Mouse (Mus musculus) heart, adult 2 months (tissue): ENCODE results near the gene 4931406P16Rik. TPM values are rescaled to one million over a fixed set of nuclear protein-coding genes. Genes with fewer than 3 reads are reported as not detected.

Experiments
- DNase-seq, 2 experiments: peaks; one replicate each; pipeline ENCODE4 v3.0.0; 2021
- H3K27ac ChIP-seq: fragments of 200-600 bp; 2 replicates; pipeline ENCODE4 v1.8.1; 2022
- H3K27me3 ChIP-seq: fragments of 200-500 bp; 2 replicates; pipeline ENCODE4 v1.6.1; 2012; ENCODE audit warnings: mild to moderate bottlenecking, low read length, inconsistent platforms, mixed read lengths; ENCODE audit not compliant: control insufficient read depth, insufficient read depth
- H3K36me3 ChIP-seq: fragments of 200-500 bp; 2 replicates; pipeline ENCODE4 v1.6.1; 2012; ENCODE audit warnings: low read length, inconsistent platforms; ENCODE audit not compliant: control insufficient read depth, insufficient read depth
- H3K4me1 ChIP-seq: fragments of 200-500 bp; 2 replicates; pipeline ENCODE4 v1.6.1; 2011; ENCODE audit warnings: low read length; ENCODE audit not compliant: control insufficient read depth, insufficient read depth
- H3K4me3 ChIP-seq: fragments of 200-600 bp; 2 replicates; pipeline ENCODE4 v1.8.1; 2022
- H3K79me2 ChIP-seq: fragments of 200-500 bp; replicated peaks from 2 replicates; pipeline ENCODE4 v1.6.1; 2012; ENCODE audit warnings: mild to moderate bottlenecking, inconsistent platforms, low read length, moderate library complexity, mixed read lengths; ENCODE audit not compliant: control insufficient read depth, insufficient read depth
- H3K9ac ChIP-seq: fragments of 200-500 bp; 2 replicates; pipeline ENCODE4 v1.6.1; 2012; ENCODE audit warnings: low read depth, mild to moderate bottlenecking, control low read depth, inconsistent platforms, low read length, mixed read lengths
- CTCF ChIP-seq: fragments of 200-600 bp; IDR thresholded peaks from 2 replicates; pipeline ENCODE4 v1.8.1; 2022; ENCODE audit warnings: antibody characterized with exemption, mild to moderate bottlenecking, moderate library complexity
- EP300 ChIP-seq: fragments of 200-500 bp; IDR thresholded peaks from 2 replicates; pipeline ENCODE4 v1.6.1; 2011; ENCODE audit warnings: low read depth, low read length, control low read depth; ENCODE audit not compliant: insufficient read depth
- POLR2A ChIP-seq: fragments of 200-500 bp; IDR thresholded peaks from 2 replicates; pipeline ENCODE4 v1.6.1; 2011; ENCODE audit warnings: mild to moderate bottlenecking, low read depth, low read length, control low read depth; ENCODE audit not compliant: insufficient read depth
- WGBS: fragments of 180-500 bp; shearing (Covaris S2); methylation state at CpG from one replicate; pipeline ENCODE4 v1.1.7; 2018; 5-methylcytosine and 5-hydroxymethylcytosine counted together
- intact Hi-C: fragments of 180-260 bp; cut with DNase I; formaldehyde crosslinking; loops from one replicate; pipeline ENCODE4 v1.15.1; 2025
- polyA plus RNA-seq: library from polyadenylated mRNA; depleted of rRNA; stranded (reverse); fragments of >200 nt; gene quantifications from 2 replicates; pipeline ENCODE4 v1.2.3, GENCODE M21; 2012
- total RNA-seq, 2 experiments: library from RNA; stranded (reverse); gene quantifications; 2 replicates each; pipeline ENCODE4 v1.2.3; 2021

4931406P16Rik gene
- total and polyA plus RNA-seq, 3 experiments, result 24.9 to 44.1 (median 40.7) TPM

GRCm38 (mm10) chr7:34229691-34230111, 83.7 kb downstream of the 4931406P16Rik start:
- intact Hi-C loops, result loop anchor here (2.0 kb wide), 1 partner anchor 33 kb away; the partner anchor contains the start of gene Pdcd2l
- peaks cover 11% of the 10 kb centered on the region for H3K36me3 ChIP-seq

DNA sequence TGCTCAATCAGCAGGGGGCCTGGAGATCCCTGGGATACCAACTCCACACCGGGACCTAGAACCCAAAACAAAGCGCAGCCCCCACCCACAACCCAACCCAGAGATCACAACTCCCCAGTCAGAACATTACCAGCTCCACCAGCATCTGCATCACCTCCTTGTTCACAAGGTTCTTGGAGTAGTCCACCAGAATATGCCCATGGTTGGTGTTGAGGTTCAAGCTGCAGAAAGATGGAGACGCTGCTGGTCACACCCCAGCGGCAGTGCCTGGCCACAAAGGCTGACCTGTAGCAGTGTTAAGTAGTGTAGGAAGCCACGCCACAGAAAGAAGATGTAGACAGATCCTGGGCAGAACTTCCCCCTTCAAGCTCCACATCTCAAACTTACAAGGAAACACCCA, 84.2 kb downstream of the 4931406P16Rik start:
- Histone ChIP-seq H3K4me1 (peaks cover 16% of the 10 kb centered on the region), H3K9ac (peak overlapping the region; percentile 69), H3K36me3 (peaks cover 11% of the 10 kb centered on the region), H3K27me3 (no peaks in the 10 kb centered on the region), H3K27ac (peak overlapping the region; percentile 94), H3K79me2 (no peaks in the 10 kb centered on the region; the same call in 1 of the 2 replicates), H3K4me3 (peak overlapping the region; percentile 90)
- DNase-seq, result peak in 1 of 2 experiments; percentile 33
- 13% methylated on average over 5 of the region's 5 CpGs for WGBS
- TF ChIP-seq EP300 (no peak), POLR2A (no peak), CTCF (no peak)
- intact Hi-C loops, result no loop called here

More at GRCm38 (mm10) chr7:34229691-34230111, 83.7 kb downstream of the 4931406P16Rik start:
- no peaks in the 10 kb centered on the region; the same call in 1 of the 2 replicates for H3K79me2 ChIP-seq
- H3K27ac ChIP-seq, result peak overlapping the region; percentile 94
- DNase-seq, result peak; percentile 62 to 75
- peaks cover 16% of the 10 kb centered on the region for H3K4me1 ChIP-seq
- H3K4me3 ChIP-seq, result peak overlapping the region; percentile 90
- peak overlapping the region; percentile 69 for H3K9ac ChIP-seq
- no peaks in the 10 kb centered on the region for H3K27me3 ChIP-seq
- no peak for TF ChIP-seq POLR2A
- TF ChIP-seq CTCF, result no peak
- TF ChIP-seq EP300, result no peak
- under 1% methylated on average over 19 of the region's 19 CpGs for whole genome bisulfite sequencing

GRCm38 (mm10) chr7:34228641-34229040, 84.7 kb downstream of the 4931406P16Rik start:
- peaks cover 11% of the 10 kb centered on the region for H3K36me3 ChIP-seq
- H3K4me3 ChIP-seq, result no peak overlapping the region
- H3K9ac ChIP-seq, result peak overlapping the region; percentile 12
- H3K79me2 ChIP-seq, result no peaks in the 10 kb centered on the region; the same call in 1 of the 2 replicates
- no peak overlapping the region for H3K27ac ChIP-seq
- 15% methylated on average over 8 of the region's 9 CpGs for WGBS
- no peaks in the 10 kb centered on the region for H3K27me3 ChIP-seq
- intact Hi-C loops, result no loop called here
- H3K4me1 ChIP-seq, result peaks cover 16% of the 10 kb centered on the region
- peak in 1 of 2 experiments; percentile 31 for DNase-seq
- TF ChIP-seq EP300, result no peak
- no peak for TF ChIP-seq POLR2A
- no peak for TF ChIP-seq CTCF

GRCm38 (mm10) chr7:34226846-34227245, 86.5 kb downstream of the 4931406P16Rik start:
- WGBS, result 82% methylated on average over 12 of the region's 12 CpGs
- no peak overlapping the region for H3K4me3 ChIP-seq
- H3K9ac ChIP-seq, result no peak overlapping the region
- DNase-seq, result no peak
- H3K27me3 ChIP-seq, result no peaks in the 10 kb centered on the region
- H3K27ac ChIP-seq, result no peak overlapping the region
- H3K79me2 ChIP-seq, result no peaks in the 10 kb centered on the region; the same call in 1 of the 2 replicates
- TF ChIP-seq POLR2A (no peak), EP300 (no peak), CTCF (peak; percentile 28)
- intact Hi-C loops, result no loop called here
- H3K4me1 ChIP-seq, result peaks cover 11% of the 10 kb centered on the region
- H3K36me3 ChIP-seq, result peaks cover 11% of the 10 kb centered on the region

DNA sequence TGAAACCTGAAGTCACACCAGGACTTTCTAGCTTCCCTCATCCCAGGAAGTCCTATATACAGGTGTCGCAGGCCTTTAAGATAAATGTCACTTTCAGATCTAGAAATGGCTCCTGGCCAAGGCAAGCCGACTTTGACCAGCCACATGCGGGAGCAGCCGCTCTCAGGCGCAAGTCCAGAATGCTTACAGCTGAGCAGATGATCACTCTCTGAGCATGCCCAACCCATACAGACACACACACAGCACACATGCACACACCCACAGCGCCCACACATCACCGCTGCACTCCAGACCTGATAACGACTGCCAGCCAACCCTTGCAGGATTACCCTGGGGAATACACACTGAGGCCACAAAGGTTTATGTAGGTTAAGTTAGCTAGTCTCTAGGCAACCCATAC, 87.3 kb downstream of the 4931406P16Rik start:
- Histone ChIP-seq H3K9ac (no peak overlapping the region), H3K27me3 (no peaks in the 10 kb centered on the region), H3K4me3 (no peak overlapping the region), H3K4me1 (peaks cover 11% of the 10 kb centered on the region), H3K36me3 (peaks cover 11% of the 10 kb centered on the region), H3K79me2 (no peaks in the 10 kb centered on the region; the same call in 1 of the 2 replicates), H3K27ac (no peak overlapping the region)
- WGBS, result 35% methylated on average over 8 of the region's 8 CpGs
- TF ChIP-seq EP300 (no peak), POLR2A (no peak), CTCF (no peak)
- intact Hi-C loops, result no loop called here
- no peak for DNase-seq

DNA sequence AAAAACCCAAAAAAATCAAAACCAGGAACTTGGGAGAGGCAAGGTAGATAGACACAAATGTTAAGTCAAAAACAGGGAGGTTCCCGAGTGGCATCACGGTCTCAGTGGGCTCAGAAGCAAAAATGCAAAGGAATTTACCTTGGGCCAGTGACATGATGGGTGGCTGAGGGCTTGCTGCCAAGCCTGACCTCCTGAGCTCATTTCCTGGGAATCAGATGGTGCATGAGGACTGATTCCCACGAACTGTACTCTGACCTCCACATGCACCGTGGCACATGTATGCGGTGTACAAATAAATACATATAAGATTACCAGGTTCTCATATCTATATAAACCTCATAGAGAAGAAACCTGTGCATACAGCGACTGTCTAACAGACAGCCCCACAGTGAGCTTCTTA, 89.0 kb downstream of the 4931406P16Rik start:
- no peak overlapping the region for H3K9ac ChIP-seq
- intact Hi-C loops, result no loop called here
- H3K4me3 ChIP-seq, result no peak overlapping the region
- H3K79me2 ChIP-seq, result no peaks in the 10 kb centered on the region; the same call in 1 of the 2 replicates
- peaks cover 11% of the 10 kb centered on the region for H3K4me1 ChIP-seq
- WGBS, result 77% methylated on average over 6 of the region's 6 CpGs
- no peak for TF ChIP-seq EP300
- no peak for TF ChIP-seq CTCF
- no peak for TF ChIP-seq POLR2A
- H3K27me3 ChIP-seq, result no peaks in the 10 kb centered on the region
- peaks cover 11% of the 10 kb centered on the region for H3K36me3 ChIP-seq
- no peak for DNase-seq
- H3K27ac ChIP-seq, result no peak overlapping the region
